Mouse (Mus musculus) cerebellum, adult 2 months (tissue): ENCODE data around the gene Mmp23.

Experiments used
- CTCF ChIP-seq: fragments of 200-500 bp; IDR thresholded peaks from 2 replicates; pipeline ENCODE4 v1.5.1; 2011; ENCODE audit warnings: low read depth, mild to moderate bottlenecking, control low read depth, low read length, moderate library complexity, borderline replicate concordance; ENCODE audit not compliant: insufficient read depth
- POLR2A ChIP-seq: fragments of 200-500 bp; IDR thresholded peaks from 2 replicates; pipeline ENCODE4 v1.6.1; 2011; ENCODE audit warnings: low read length, control low read depth, borderline replicate concordance; ENCODE audit not compliant: insufficient read depth

GRCm38 (mm10) chr4:155654183-155654455 is 935 bp upstream of the Mmp23 start:
- TF ChIP-seq CTCF (no peak), POLR2A (no peak)
